ENCODE assay signal across 8 mouse cellular contexts in the genomic region with DNA sequence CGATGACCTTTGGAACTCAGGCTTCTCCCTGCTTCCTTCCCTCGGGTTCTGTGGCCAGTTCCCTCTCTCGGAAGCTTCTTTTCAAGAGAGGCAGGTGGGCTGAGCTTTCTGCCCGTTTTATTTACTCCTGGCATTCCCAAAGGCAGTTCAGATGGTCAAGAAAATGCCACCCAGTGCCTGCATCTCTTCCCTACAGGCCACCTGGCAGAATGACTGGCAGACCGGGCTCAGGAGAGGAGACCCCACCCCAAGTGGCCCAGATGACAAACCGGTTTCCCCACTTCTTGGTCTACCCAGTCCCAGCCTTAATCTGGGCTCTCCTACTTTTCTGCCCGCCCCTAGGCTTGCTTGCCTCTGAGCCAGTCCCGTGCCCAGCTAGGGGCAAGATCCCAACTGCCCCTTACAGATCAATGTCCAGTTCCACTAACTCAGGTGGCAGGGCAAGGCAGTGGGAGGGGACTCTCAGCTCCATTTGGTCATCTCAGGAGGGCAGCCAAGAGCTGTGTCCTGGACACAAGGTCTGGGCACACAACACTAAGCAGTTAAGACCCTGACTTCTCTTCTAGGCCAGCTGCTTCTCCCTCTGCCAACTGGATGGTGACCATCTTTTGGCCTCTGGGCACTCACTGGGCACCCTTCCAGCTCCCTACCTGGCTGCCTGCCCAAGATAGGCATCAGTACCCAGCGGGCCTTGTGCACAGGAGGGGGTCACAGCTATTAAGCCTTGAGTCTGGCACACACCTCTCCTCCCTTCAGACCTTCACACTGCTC. TPM values are rescaled to one million over a fixed set of nuclear protein-coding genes. Genes with fewer than 3 reads are reported as not detected.
DNase-seq lines count a peak whose midpoint lies in the region; ATAC-seq and TF ChIP-seq lines count a peak whose summit lies in the region.

A gene (minus strand): TSS at position 51 of the 771 bp plus-strand sequence.

- 31% methylated on average over 9 of the region's 9 CpGs for WGBS in forebrain, embryonic 11.5 days
- WGBS in hindbrain, embryonic 10.5 days: 32% methylated on average over 9 of the region's 9 CpGs
- WGBS in lung, embryonic 16.5 days: 15% methylated on average over 9 of the region's 9 CpGs
- WGBS in stomach, embryonic 14.5 days: 30% methylated on average over 9 of the region's 9 CpGs

- H3K9ac ChIP-seq in forebrain, embryonic 11.5 days (ENCODE audit: low read length): peak within 1 kb of the TSS; percentile 87
- peak within 1 kb of the TSS; percentile 72 for H3K9ac ChIP-seq in lung, embryonic 16.5 days (ENCODE audit: low read length)
- peak within 1 kb of the TSS; percentile 55 for H3K9ac ChIP-seq in stomach, embryonic 14.5 days (replicated peaks; ENCODE audit: low read depth, low read length)

- H3K4me2 ChIP-seq in forebrain, embryonic 11.5 days (ENCODE audit: low read depth, low read length, severe bottlenecking): peak within 1 kb of the TSS; percentile 80
- H3K4me2 ChIP-seq in lung, embryonic 16.5 days (ENCODE audit: low read depth, low read length): peak within 1 kb of the TSS; percentile 98
- H3K4me2 ChIP-seq in stomach, embryonic 14.5 days (replicated peaks; ENCODE audit: low read depth, low read length): peak within 1 kb of the TSS; percentile 99

- H3K9me3 ChIP-seq in E14TG2a.4 (ENCODE audit: low read length): no peaks in the 10 kb centered on the region
- no peaks in the 10 kb centered on the region for H3K9me3 ChIP-seq in forebrain, embryonic 11.5 days (ENCODE audit: control insufficient read depth, low read length)
- no peaks in the 10 kb centered on the region for H3K9me3 ChIP-seq in hindbrain, embryonic 10.5 days
- H3K9me3 ChIP-seq in lung, embryonic 16.5 days (ENCODE audit: control insufficient read depth, low read length): no peaks in the 10 kb centered on the region
- H3K9me3 ChIP-seq in stomach, embryonic 14.5 days (ENCODE audit: control insufficient read depth, low read depth, low read length): no peaks in the 10 kb centered on the region

- TF ChIP-seq CTCF in E14TG2a.4 (conservative IDR thresholded peaks at IDR 0.05; ENCODE audit: low read length): no peak

- ATAC-seq in forebrain, embryonic 11.5 days (replicated peaks; ENCODE audit: low FRiP score): no peak
- ATAC-seq in lung, embryonic 16.5 days (ENCODE audit: low read depth): peak; percentile 79
- peak; percentile 56; the same call in 1 of the 2 replicates for ATAC-seq in stomach, embryonic 14.5 days (ENCODE audit: insufficient number of reproducible peaks, insufficient read depth, low FRiP score, low read depth)

- peak; percentile 93 for DNase-seq in adrenal gland, postnatal 25 days
- no peak for DNase-seq in forebrain, embryonic 11.5 days (ENCODE audit: low spot score)
- DNase-seq in hindbrain, embryonic 10.5 days (ENCODE audit: low spot score): no peak
- peak; percentile 72 for DNase-seq in layer of hippocampus, adult 9-11 months
- no peak for DNase-seq in retina, postnatal 1 day

- peaks cover 75% of the 10 kb centered on the region for H3K4me1 ChIP-seq in E14TG2a.4 (replicated peaks; ENCODE audit: low read depth, low read length)
- peaks cover 29% of the 10 kb centered on the region for H3K4me1 ChIP-seq in forebrain, embryonic 11.5 days (replicated peaks; ENCODE audit: control insufficient read depth, insufficient read depth, low read length)
- H3K4me1 ChIP-seq in hindbrain, embryonic 10.5 days (replicated peaks): peaks cover 75% of the 10 kb centered on the region
- peaks cover 16% of the 10 kb centered on the region for H3K4me1 ChIP-seq in lung, embryonic 16.5 days (replicated peaks; ENCODE audit: control insufficient read depth, insufficient read depth, low read length)
- H3K4me1 ChIP-seq in stomach, embryonic 14.5 days (ENCODE audit: control insufficient read depth, insufficient read depth, low read length): peaks cover 8% of the 10 kb centered on the region

- H3K27me3 ChIP-seq in E14TG2a.4 (ENCODE audit: insufficient read depth, low read length): peaks cover 59% of the 10 kb centered on the region
- peaks cover 9% of the 10 kb centered on the region for H3K27me3 ChIP-seq in forebrain, embryonic 11.5 days (ENCODE audit: control insufficient read depth, insufficient read depth, low read length)
- H3K27me3 ChIP-seq in hindbrain, embryonic 10.5 days (ENCODE audit: insufficient read depth, poor library complexity, severe bottlenecking): peaks cover 88% of the 10 kb centered on the region
- peaks cover 36% of the 10 kb centered on the region for H3K27me3 ChIP-seq in lung, embryonic 16.5 days (ENCODE audit: control insufficient read depth, insufficient read depth, low read depth, low read length)
- peaks cover 26% of the 10 kb centered on the region for H3K27me3 ChIP-seq in stomach, embryonic 14.5 days (ENCODE audit: control insufficient read depth, insufficient read depth, low read length)

- H3K36me3 ChIP-seq in E14TG2a.4 (ENCODE audit: insufficient read depth, low read length): no peaks in the 10 kb centered on the region
- no peaks in the 10 kb centered on the region for H3K36me3 ChIP-seq in forebrain, embryonic 11.5 days (ENCODE audit: control insufficient read depth, insufficient read depth, low read length)
- no peaks in the 10 kb centered on the region for H3K36me3 ChIP-seq in hindbrain, embryonic 10.5 days
- no peaks in the 10 kb centered on the region for H3K36me3 ChIP-seq in lung, embryonic 16.5 days (ENCODE audit: control insufficient read depth, insufficient read depth, low read length)
- H3K36me3 ChIP-seq in stomach, embryonic 14.5 days (ENCODE audit: control insufficient read depth, insufficient read depth, low read length): no peaks in the 10 kb centered on the region

- H3K4me3 ChIP-seq in E14TG2a.4 (replicated peaks; ENCODE audit: low read length): peak within 1 kb of the TSS; percentile 84
- peak within 1 kb of the TSS; percentile 76 for H3K4me3 ChIP-seq in forebrain, embryonic 11.5 days (ENCODE audit: low read depth, low read length)
- H3K4me3 ChIP-seq in hindbrain, embryonic 10.5 days: peak within 1 kb of the TSS; percentile 76
- peak within 1 kb of the TSS; percentile 72 for H3K4me3 ChIP-seq in lung, embryonic 16.5 days (ENCODE audit: low read length)
- H3K4me3 ChIP-seq in stomach, embryonic 14.5 days (ENCODE audit: low read depth, low read length): peak within 1 kb of the TSS; percentile 57

- H3K27ac ChIP-seq in forebrain, embryonic 11.5 days (ENCODE audit: low read depth, low read length): peak within 1 kb of the TSS; percentile 96
- H3K27ac ChIP-seq in hindbrain, embryonic 10.5 days: peak within 1 kb of the TSS; percentile 93
- peak within 1 kb of the TSS; percentile 91 for H3K27ac ChIP-seq in lung, embryonic 16.5 days (ENCODE audit: low read length)
- no peak within 1 kb of the TSS for H3K27ac ChIP-seq in stomach, embryonic 14.5 days (ENCODE audit: low read length)

RNA-seq across cellular contexts. Expression of the gene that starts here (rescaled TPM):
- 9.8 and 9.9 TPM in 2 replicates for total RNA-seq in adrenal gland, postnatal 25 days (2021)
- 3.2 and 3.7 TPM in 2 replicates for polyA plus RNA-seq in forebrain, embryonic 11.5 days (2014; fragmentation: Nextera tagmentation; extraction: Ambion mirVana)
- 0.76 and 1.8 TPM in 2 replicates for polyA plus RNA-seq in hindbrain, embryonic 10.5 days (2016; fragmentation: Nextera tagmentation; extraction: Ambion mirVana)
- 0.70 and 0.83 TPM in 2 replicates for polyA plus RNA-seq in lung, embryonic 16.5 days (2015; fragmentation: Nextera tagmentation; extraction: Ambion mirVana)
- polyA plus RNA-seq in stomach, embryonic 14.5 days (2014; fragmentation: Nextera tagmentation; extraction: Ambion mirVana): 0.49 and 0.64 TPM in 2 replicates

Comparison
In these comparisons a context has a peak if more than half of its experiments do, and no peak if none do; other contexts are left out.
1. Peak in ATAC-seq, H3K4me3 ChIP-seq, H3K27ac ChIP-seq, H3K9ac ChIP-seq and H3K4me2 ChIP-seq in lung, embryonic 16.5 days; RNA of the gene not detected or under 1 TPM.
2. Peak in ATAC-seq, H3K4me3 ChIP-seq, H3K9ac ChIP-seq and H3K4me2 ChIP-seq in stomach, embryonic 14.5 days; RNA of the gene not detected or under 1 TPM.
3. DNase-seq: peak in adrenal gland, postnatal 25 days (single experiment) and layer of hippocampus, adult 9-11 months (single experiment); none in forebrain, embryonic 11.5 days (single experiment), hindbrain, embryonic 10.5 days (single experiment) and retina, postnatal 1 day (single experiment).
4. Peak in every context shown above with its lines, with median percentiles within 50 percentile points of each other: H3K4me3 ChIP-seq, H3K4me2 ChIP-seq and H3K9ac ChIP-seq.